Mouse (Mus musculus): ENCODE data around the gene Cpt1a.
A peak's percentile ranks its signal among the peaks of the same experiment; 100 is the strongest.

Gene Cpt1a

DNA sequence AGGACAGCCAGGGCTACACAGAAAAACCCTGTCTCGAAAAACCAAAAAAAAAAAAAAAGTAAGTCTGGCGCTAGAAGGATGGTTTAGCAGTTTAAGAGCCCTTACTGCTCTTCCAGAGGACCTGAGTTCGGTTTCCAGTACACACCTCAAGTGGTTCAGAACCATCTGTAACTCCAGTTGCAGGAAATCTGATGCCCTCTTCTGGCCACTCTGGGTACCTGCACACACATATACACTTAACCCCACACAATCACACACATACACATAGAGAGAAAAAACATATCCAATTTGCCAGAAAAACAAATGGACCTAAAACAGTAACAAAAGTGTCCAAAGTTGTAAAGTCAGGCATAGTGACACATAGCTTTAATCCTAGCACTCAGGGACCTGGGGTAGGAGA is 43.0 kb downstream of the Cpt1a start:
- no peak for DNase-seq (ENCODE audit: low read depth, low spot score)

DNA sequence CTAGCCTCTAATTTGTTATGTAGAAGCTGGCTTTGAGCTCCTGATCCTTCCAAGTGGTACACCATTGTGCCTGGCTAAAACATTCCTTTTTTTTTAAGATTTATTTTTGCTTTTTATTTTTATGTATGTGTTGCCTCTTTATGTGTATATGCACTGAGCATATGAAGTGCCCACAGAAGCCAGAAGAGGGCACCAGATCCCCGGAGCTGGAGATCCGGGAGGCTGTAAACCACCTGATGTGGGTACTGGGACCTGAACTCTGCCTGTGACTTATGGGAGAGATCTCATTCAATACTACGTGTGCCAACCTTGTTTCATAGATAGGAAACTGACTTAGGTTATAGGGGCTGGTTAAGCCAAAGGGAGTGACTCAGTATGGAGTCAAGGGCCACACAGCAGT is 46.1 kb downstream of the Cpt1a start:
- no peak for DNase-seq (ENCODE audit: low read depth, low spot score)

- DNase-seq (ENCODE audit: low read depth, low spot score): no peak
Measured at GRCm38 (mm10) chr19:3373380-3373779, 51.2 kb downstream of the Cpt1a start.

DNA sequence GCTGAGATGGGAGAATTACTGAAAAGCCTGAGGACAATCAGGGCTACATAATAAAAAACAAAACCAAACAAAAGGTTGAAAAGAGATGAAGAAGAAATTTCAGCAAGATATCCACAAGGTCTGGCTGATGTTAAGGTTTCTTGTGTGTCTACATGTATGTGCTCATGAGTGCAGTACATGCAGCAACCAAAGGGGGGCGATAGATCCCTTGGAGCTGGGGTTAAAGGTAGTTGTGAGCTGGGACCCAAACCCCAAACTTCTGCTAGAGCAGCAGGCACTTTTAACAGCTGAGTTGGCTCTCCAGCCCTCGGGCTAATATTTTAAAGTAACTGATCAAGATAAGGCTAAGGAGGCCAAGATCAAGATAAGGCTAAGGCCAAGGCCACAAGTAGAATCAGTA is 51.9 kb downstream of the Cpt1a start:
- DNase-seq (ENCODE audit: low read depth, low spot score): no peak

- DNase-seq (ENCODE audit: low read depth, low spot score): no peak
Measured at GRCm38 (mm10) chr19:3375945-3376495, 53.9 kb downstream of the Cpt1a start.

DNA sequence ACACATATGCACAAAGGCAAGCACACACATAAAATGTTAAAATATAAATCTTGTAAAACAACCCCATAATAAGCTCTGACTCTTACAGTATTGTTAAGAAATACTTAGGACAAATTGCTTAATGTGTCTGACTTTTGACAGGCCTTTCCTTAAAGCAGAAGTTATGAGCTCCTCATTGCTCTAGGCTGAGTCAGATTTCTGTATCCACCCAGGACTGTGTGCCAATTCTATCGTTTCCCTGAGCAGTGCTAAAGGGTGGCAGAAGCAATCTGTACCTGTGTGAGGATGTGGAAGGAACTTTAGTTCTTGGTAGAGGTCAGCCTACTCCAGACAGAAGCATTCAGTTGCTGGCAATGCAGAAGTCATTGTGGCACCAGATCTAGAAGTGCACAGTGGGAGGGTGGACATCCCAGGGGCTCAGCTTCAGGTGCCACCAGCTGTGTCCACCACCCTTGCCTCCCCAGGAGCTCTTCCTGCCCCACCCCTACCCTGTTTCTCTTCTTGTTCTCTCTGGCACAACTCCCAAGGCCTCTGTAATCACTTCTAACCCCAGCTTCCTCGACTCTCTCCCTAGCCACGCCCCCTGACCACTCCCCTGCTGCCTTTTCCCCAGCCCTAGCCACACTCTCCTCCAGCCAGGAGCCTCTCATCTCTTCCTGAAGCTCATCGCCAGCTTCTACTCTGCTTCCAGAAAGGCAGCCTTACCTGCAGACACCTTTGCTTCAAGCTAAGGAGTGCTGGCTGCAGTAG is 55.0 kb downstream of the Cpt1a start:
- DNase-seq (ENCODE audit: low read depth, low spot score): no peak

- no peak for DNase-seq (ENCODE audit: low read depth, low spot score)
Measured at GRCm38 (mm10) chr19:3378614-3379013, 56.5 kb downstream of the Cpt1a start.

- DNase-seq (ENCODE audit: low read depth, low spot score): no peak
Measured at GRCm38 (mm10) chr19:3388061-3388460, 65.9 kb downstream of the Cpt1a start.

DNA sequence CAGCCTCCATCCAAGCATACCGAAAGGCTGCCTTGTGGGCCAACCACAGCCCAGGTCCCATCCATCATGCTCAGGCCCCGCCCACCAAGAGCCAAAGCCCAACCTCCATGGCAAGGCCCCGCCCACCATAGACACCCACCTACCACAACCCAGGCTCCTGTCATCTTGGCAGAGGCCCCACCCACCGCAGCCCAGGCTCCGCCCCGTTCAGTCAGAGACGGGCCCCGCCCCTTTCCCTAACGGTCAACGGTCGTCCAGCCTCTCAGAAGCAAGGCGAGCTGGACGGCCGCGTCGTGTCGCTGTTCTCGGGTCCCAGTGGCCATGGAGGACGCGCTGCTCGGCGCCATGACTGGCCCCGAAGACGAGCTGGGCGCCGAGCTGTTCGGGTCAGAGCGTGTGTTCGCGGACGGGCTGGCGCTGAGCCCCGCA is 66.5 kb downstream of the Cpt1a start, which contains the start of gene Tesmin:
Gene Tesmin (plus strand): TSS at position 229 of the 429 bp plus-strand sequence.
- DNase-seq (ENCODE audit: low read depth, low spot score): peak; percentile 64

DNA sequence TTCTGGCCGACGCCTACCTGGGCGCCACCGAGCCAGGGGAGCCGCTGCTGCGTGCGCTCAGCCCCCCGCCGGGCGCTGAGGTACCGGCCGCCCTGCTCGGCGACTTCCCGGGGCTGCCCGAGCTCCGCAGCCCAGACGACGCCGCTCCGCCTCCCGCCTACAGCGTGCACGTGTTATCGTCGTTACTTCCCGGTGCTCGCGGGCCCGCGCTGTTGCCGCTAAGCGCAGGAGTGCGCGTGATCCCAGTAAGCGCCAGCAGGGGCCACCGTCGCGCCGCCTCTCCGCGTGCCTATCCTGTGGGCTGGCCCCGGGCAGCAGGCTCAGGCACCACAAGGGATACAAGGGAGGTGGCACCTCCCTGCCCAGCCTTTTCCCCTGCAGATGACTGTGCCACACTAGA is 67.0 kb downstream of the Cpt1a start:
- DNase-seq (ENCODE audit: low read depth, low spot score): peak; percentile 71

DNA sequence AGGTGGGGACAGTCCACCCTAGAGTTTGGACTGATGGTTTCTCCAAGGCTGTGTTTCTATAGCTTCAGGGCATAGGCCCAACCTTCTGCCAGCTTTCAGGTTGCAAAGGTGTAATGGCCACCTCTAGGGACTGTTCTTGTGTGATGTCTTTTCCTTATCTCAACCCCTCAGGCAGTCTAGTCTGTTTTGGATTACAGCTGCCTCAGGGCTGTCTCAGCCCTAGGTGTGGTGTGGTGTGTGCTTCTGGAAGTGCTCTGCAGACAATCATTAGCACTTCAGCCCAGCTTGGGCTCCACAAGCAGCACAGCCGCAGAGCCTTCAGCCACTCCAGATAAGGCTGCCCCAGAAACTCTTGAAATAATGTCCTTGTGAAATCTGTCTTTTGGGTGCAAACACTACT is 70.2 kb downstream of the Cpt1a start:
- DNase-seq (ENCODE audit: low read depth, low spot score): no peak

DNA sequence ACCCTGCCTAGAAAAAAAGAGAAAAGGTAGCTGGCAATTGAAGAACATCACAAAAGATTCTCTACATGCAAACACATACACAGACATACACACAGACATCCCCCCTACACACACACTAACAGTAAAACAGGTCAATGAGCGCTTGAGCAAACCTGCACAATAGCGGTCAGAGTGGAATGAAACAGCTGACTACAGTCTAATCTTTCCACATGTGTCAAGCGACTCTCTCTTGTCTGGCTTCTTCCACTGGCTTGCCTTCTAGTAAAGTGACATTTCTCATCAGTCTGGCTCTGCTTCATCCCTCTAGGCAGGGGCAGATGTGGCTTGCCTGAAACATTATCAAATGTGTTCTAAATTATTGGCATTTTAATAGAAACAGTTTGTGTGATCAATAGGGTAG is 72.1 kb downstream of the Cpt1a start:
- DNase-seq (ENCODE audit: low read depth, low spot score): no peak

- DNase-seq (ENCODE audit: low read depth, low spot score): no peak
Measured at GRCm38 (mm10) chr19:3400057-3400456, 77.9 kb downstream of the Cpt1a start.

GRCm38 (mm10) chr19:3401504-3401903 is 79.4 kb downstream of the Cpt1a start:
- no peak for DNase-seq (ENCODE audit: low read depth, low spot score)

DNA sequence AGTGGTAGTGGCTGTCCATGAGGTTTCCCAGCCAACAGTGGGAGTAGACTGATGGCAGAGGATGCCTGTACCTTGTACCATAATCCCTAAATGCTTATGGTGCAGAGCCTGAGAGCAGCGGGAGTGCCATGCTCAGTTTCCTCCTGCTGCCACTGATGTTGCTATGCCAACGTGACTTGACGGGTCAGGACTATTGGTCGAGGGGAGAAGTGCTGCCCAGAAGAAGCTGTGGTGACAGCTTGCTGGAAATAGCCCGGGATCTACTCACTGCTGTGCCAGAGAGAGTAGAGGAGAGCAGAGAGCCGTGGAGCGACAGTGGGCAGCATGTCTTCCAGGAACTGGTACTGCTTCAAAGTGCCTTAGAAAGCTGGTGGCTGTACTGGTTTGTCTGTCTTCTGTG is 79.8 kb downstream of the Cpt1a start:
- no peak for DNase-seq (ENCODE audit: low read depth, low spot score)

- no peak for DNase-seq (ENCODE audit: low read depth, low spot score)
Measured at GRCm38 (mm10) chr19:3402390-3402789, 80.3 kb downstream of the Cpt1a start.

DNA sequence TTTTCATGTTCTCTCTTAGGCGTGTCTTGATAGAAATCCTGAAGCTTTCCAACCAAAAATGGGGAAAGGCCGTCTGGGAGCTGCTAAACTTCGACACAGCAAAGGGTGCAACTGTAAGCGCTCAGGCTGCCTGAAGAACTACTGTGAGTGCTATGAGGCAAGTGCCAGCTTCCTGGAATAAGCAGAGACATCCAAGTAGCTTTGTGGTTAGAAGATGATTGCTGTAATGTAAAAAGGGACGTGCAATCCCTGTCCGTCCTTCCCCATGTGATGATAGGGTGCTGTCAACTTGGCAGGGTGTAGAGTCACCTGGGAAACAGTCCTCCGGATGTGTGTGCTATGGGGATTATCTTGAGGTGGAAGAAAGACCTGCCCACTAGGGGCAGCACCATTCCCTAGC is 81.9 kb downstream of the Cpt1a start:
- DNase-seq (ENCODE audit: low read depth, low spot score): no peak

GRCm38 (mm10) chr19:3405531-3406281 is 83.6 kb downstream of the Cpt1a start:
- no peak for DNase-seq (ENCODE audit: low read depth, low spot score)

GRCm38 (mm10) chr19:3414268-3414733 is 92.2 kb downstream of the Cpt1a start, which contains the start of gene Gal:
Gal (minus strand) TSS chr19:3414544.
- DNase-seq (ENCODE audit: low read depth, low spot score): no peak

DNA sequence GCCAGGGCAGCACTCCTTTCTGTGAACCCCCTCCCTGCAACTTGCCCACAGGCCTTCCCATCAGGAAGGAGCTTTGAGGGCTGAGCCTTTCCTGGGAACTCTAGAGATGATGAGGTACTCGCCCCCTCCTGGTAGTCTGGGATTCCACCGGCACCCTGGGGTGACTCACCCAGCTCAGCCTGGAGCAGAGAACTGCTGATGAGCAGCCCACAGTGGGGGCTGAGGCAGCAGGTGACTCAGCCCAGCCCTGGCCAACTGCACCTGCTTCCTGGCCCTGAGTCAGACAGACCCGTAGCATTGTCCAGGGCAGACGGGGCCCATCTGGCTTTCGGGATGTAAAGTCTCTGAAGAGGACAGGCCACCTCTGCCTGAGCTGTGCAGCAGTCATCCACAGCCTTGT is 97.1 kb downstream of the Cpt1a start:
- no peak for DNase-seq (ENCODE audit: low read depth, low spot score)

- no peak for DNase-seq (ENCODE audit: low read depth, low spot score)
Measured at GRCm38 (mm10) chr19:3422488-3422887, 100.4 kb downstream of the Cpt1a start.

- DNase-seq (ENCODE audit: low read depth, low spot score): no peak
Measured at GRCm38 (mm10) chr19:3422981-3423380, 100.8 kb downstream of the Cpt1a start.

DNA sequence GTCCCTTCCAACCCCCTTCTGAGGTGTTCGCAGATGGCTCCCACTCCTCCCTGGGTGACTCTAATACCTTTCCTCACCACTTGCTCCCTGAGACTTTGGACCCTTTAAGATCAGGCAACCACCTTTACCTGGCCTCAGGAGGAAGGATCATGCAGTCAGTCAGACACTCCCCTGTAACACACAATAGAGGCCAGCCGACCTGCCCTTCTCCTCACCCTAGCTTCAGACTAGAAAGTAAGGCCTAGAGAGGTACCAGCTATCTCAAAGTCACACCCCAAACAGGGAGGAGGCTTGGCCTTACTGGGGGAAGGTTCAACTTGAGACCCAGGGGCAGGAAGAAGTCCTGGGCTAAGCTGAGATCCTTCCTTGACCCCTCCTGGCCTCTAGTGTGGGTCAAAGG is 102.1 kb downstream of the Cpt1a start:
- DNase-seq (ENCODE audit: low read depth, low spot score): no peak

All from embryo, embryonic 11.5 days (tissue).